Mouse (Mus musculus): ENCODE measurements around the gene Steap3. TPM values are rescaled to one million over a fixed set of nuclear protein-coding genes. Genes with fewer than 3 reads are reported as not detected.

Gene Steap3
- total RNA-seq, 2 experiments from 2014 or later = 6.2 to 6.8 TPM

DNA sequence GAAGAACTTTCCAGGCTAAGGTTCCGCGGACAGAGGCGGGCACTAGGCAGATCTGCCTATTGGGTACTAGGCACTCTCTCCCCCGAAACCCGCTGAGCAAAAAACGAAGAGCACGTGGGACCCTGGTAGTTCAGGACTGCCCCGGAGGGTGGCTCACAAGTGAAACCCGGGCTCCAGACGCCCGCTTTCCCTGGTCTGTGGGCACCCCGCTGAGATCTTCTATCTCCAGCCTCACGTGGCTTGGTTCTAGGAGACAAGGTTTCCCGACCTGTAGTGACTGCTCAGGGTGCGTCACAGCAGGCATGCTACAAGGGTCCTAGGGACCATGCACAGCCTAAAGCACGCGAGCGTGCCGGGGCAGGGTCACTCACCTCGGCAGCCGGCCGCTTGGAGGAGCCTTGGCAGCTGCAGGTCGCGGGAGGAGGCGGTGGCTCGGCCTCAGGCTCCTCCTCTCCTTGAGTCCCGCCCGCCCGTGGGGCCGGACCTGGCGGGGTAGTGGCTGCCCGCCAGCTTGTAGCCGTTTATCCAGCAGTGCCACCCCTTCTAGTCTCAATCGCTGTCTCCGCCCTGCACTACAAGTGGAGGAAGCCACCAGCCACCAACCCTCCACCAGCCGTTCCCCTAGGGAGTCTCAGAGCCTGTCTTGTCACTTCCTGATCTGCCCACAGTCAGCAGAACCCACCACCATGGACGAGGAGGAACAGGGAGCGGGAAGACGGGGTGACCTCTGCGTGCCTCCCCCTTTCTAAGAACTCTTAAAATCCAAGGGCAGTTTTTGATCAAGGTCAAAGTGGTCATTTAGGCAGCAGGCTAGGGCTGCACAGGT is 7.4 kb downstream of the Steap3 start:
- TF ChIP-seq CTCF (conservative IDR thresholded peaks at IDR 0.05) = peak; percentile 33; the same call in 1 of the 2 replicates
- Histone ChIP-seq H3K4me3 (peak overlapping the region; percentile 74), H3K27ac (peak overlapping the region; percentile 83)
- DNase-seq (ENCODE audit: low spot score in 2 of 2) = peak; percentile 65 to 67

DNA sequence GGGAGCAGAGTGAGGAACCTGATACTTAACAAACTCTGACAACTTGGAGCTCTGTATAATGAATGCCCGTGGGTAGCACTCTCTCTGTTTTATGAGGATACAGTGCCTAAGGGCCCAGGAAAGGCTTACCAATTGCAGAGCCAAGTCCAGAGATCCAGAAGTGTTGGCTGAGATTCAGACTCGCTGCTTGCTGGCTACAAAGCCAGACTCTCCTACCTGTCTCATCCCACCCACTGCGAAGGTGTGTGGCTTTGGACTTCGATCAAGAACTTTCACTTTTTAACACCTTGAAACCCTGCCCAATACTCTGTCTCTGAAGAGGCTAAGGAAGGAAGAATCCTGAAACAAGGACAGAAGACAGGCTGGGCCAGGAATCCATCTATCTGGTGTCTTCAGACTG is 9.3 kb downstream of the Steap3 start:
- Histone ChIP-seq H3K4me3 (no peak overlapping the region), H3K27ac (no peak overlapping the region)
- no peak for TF ChIP-seq CTCF (conservative IDR thresholded peaks at IDR 0.05)
- no peak for DNase-seq (ENCODE audit: low spot score in 2 of 2)

DNA sequence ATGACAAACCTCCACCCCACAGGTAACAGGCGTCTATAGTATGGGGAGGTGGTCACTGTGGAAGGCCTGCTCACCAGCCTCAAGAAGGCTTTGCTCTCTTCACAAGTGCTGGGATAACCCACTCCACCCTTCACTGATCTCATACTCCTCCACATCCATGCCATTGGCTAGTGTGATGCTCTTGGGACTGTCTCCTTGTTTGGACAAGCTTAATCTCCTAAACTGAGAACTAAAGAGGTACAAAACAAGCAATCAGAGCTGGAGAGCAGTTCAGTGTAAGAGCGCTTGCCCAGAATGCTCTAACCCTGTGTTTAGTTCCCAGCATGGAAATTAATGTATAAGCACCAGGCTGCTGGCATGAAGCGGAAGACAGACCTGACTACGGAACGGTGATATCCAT is 11.3 kb downstream of the Steap3 start:
- TF ChIP-seq CTCF (conservative IDR thresholded peaks at IDR 0.05) = no peak
- DNase-seq (ENCODE audit: low spot score in 2 of 2) = no peak
- Histone ChIP-seq H3K27ac (no peak overlapping the region), H3K4me3 (no peak overlapping the region)

GRCm38 (mm10) chr1:120259249-120259648 is 13.3 kb downstream of the Steap3 start:
- Histone ChIP-seq H3K27ac (no peak overlapping the region), H3K4me3 (no peak overlapping the region)
- no peak for TF ChIP-seq CTCF (conservative IDR thresholded peaks at IDR 0.05)
- no peak for DNase-seq (ENCODE audit: low spot score in 2 of 2)

DNA sequence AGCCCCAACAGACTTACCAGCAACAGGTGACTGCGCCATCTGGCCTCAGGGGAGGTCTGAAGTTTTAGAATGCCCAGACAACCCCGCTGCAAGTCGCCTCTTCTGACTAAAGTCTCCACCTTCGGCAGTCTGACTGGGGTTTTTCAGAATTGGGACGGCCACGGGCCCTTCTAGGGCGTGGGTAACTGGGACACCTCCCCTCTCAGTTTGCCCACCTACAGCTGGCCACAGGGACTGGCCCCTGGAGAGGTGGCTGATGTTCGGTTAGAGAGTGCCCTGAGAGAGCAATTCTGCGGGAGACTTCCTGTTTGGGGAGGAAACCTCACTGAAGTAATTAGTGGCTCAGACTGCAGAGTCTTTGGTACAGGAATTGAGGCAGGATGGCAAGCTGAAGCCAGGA is 13.8 kb downstream of the Steap3 start:
- H3K4me3 ChIP-seq = no peak overlapping the region
- DNase-seq (ENCODE audit: low spot score in 2 of 2) = no peak
- no peak overlapping the region for H3K27ac ChIP-seq
- no peak for TF ChIP-seq CTCF (conservative IDR thresholded peaks at IDR 0.05)

DNA sequence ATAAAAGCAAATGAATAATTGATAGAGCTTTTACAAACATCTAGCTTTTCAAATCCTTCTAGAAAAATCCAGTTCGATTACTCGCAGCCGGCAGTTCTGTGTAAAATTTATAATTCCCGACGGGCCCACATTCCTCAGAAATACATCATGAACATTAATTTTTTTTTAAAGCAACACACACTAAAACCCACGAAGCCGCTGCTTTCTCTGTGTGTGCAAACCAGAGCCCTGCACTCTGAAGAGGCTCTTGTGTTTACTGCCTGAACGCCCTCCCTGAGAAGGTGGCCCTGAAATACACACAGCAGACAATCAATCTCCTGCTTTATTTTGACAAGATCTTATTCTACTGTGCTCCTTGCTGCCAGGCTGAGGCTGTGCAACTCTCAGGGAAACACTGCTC is 14.3 kb downstream of the Steap3 start:
- H3K27ac ChIP-seq = no peak overlapping the region
- H3K4me3 ChIP-seq = no peak overlapping the region
- TF ChIP-seq CTCF (conservative IDR thresholded peaks at IDR 0.05) = no peak
- DNase-seq (ENCODE audit: low spot score in 2 of 2) = no peak

GRCm38 (mm10) chr1:120253751-120254150 is 18.8 kb downstream of the Steap3 start:
- no peak overlapping the region for H3K27ac ChIP-seq
- no peak for DNase-seq (ENCODE audit: low spot score in 2 of 2)
- H3K4me3 ChIP-seq = no peak overlapping the region
- TF ChIP-seq CTCF (conservative IDR thresholded peaks at IDR 0.05) = no peak

- peak; percentile 40 for TF ChIP-seq CTCF (conservative IDR thresholded peaks at IDR 0.05)
- no peak overlapping the region for H3K4me3 ChIP-seq
- no peak for DNase-seq (ENCODE audit: low spot score in 2 of 2)
- H3K27ac ChIP-seq = no peak overlapping the region
Measured at GRCm38 (mm10) chr1:120252519-120253160, 19.9 kb downstream of the Steap3 start.

GRCm38 (mm10) chr1:120251193-120251592 is 21.3 kb downstream of the Steap3 start:
- no peak for DNase-seq (ENCODE audit: low spot score in 2 of 2)
- Histone ChIP-seq H3K4me3 (no peak overlapping the region), H3K27ac (no peak overlapping the region)
- no peak for TF ChIP-seq CTCF (conservative IDR thresholded peaks at IDR 0.05)

DNA sequence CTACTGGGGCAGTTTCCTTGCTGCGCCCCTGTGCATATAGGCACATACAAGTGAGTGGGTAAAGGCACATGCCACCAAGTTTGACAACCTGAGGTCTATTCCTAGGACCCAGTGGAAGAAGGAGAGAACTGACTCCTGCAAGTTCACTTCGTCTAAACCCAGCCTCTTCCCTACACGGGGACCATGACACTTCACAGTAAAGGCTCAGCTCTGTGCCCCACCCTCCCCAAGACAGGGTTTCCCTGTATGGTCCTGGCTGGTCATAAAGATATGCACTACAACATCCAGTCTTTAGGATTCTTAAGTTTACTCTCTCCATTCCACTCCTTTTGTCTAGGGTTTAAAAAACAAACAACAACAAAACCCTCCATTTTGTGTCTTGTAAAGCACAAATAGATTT is 21.9 kb downstream of the Steap3 start:
- no peak for TF ChIP-seq CTCF (conservative IDR thresholded peaks at IDR 0.05)
- H3K27ac ChIP-seq = no peak overlapping the region
- no peak overlapping the region for H3K4me3 ChIP-seq
- no peak for DNase-seq (ENCODE audit: low spot score in 2 of 2)

DNA sequence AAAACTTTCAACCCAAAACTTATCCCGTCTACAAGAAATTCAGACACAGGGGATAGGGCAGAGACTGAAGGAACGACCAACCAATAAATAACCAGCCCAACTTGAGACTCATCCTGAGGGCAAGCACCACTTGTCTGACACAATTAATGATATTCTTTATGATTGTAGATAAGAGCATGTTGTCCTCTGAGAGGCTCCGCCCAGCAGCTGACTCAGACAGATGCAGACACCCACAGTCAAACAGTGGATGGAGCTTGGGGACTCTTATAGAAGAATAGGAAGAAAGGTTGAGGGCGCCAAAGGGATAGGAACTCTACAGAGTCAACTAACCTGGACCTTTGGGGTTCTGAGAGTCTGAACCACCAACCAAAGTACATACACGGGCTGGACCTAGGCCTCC is 22.7 kb downstream of the Steap3 start:
- TF ChIP-seq CTCF (conservative IDR thresholded peaks at IDR 0.05) = no peak
- H3K27ac ChIP-seq = no peak overlapping the region
- no peak for DNase-seq (ENCODE audit: low spot score in 2 of 2)
- H3K4me3 ChIP-seq = no peak overlapping the region

GRCm38 (mm10) chr1:120248156-120248555 is 24.3 kb downstream of the Steap3 start:
- H3K4me3 ChIP-seq = no peak overlapping the region
- DNase-seq (ENCODE audit: low spot score in 2 of 2) = peak in 1 of 2 experiments; percentile 28
- TF ChIP-seq CTCF (conservative IDR thresholded peaks at IDR 0.05) = no peak
- peak overlapping the region; percentile 49; the same call in 1 of the 2 replicates for H3K27ac ChIP-seq

DNA sequence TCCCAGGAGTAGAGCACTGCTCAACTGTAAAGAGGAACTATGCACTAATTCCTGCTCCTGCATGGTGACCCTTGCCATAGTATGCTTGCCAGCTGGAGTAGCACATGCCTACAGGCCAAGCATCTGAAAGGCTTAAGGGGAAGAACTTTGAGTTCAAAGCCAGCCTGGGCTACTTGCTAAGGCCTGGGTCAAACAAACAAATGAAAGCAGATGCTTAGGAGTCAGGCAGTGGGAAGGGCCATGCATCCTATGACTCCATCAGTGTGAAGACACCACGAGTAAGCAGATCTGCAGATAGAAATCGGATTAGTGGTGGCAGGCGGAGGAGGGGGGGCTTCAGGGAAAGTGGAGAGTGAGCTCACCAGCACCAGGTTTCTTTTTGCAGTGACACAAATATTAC is 25.2 kb downstream of the Steap3 start:
- DNase-seq (ENCODE audit: low spot score in 2 of 2) = no peak
- TF ChIP-seq CTCF (conservative IDR thresholded peaks at IDR 0.05) = no peak

GRCm38 (mm10) chr1:120246946-120247345 is 25.6 kb downstream of the Steap3 start:
- Histone ChIP-seq H3K4me3 (no peak overlapping the region), H3K27ac (no peak overlapping the region)
- no peak for TF ChIP-seq CTCF (conservative IDR thresholded peaks at IDR 0.05)
- DNase-seq (ENCODE audit: low spot score in 2 of 2) = no peak

More for the DNA sequence above, 25.2 kb downstream of the Steap3 start:
- Histone ChIP-seq H3K27ac (peak overlapping the region; percentile 49; the same call in 1 of the 2 replicates), H3K4me3 (no peak overlapping the region)

All from layer of hippocampus, adult 2 months (tissue).